Mouse (Mus musculus): ENCODE measurements around the gene Mecom.

The Mecom gene

GRCm38 (mm10) chr3:30361190-30361589 lies 186.6 kb downstream of the Mecom start:
- DNase-seq (ENCODE audit: low read depth in 1 of 2, low spot score in 2 of 2), result no peak

GRCm38 (mm10) chr3:30353878-30354727 lies 193.7 kb downstream of the Mecom start:
- DNase-seq (ENCODE audit: low read depth in 1 of 2, low spot score in 2 of 2), result no peak

- DNase-seq (ENCODE audit: low read depth in 1 of 2, low spot score in 2 of 2), result no peak
These were observed 198.5 kb downstream of the Mecom start for GRCm38 (mm10) chr3:30349279-30349678.

GRCm38 (mm10) chr3:30344151-30344550 lies 203.7 kb downstream of the Mecom start:
- DNase-seq (ENCODE audit: low read depth in 1 of 2, low spot score in 2 of 2), result no peak

GRCm38 (mm10) chr3:30332337-30332736 lies 215.5 kb downstream of the Mecom start:
- no peak for DNase-seq (ENCODE audit: low read depth in 1 of 2, low spot score in 2 of 2)

GRCm38 (mm10) chr3:30330476-30330875 lies 217.3 kb downstream of the Mecom start:
- DNase-seq (ENCODE audit: low read depth in 1 of 2, low spot score in 2 of 2), result no peak

- no peak for DNase-seq (ENCODE audit: low read depth in 1 of 2, low spot score in 2 of 2)
These were observed 217.8 kb downstream of the Mecom start for GRCm38 (mm10) chr3:30330021-30330420.

GRCm38 (mm10) chr3:30314955-30315354 lies 232.9 kb downstream of the Mecom start:
- no peak for DNase-seq (ENCODE audit: low read depth in 1 of 2, low spot score in 2 of 2)

- DNase-seq (ENCODE audit: low read depth in 1 of 2, low spot score in 2 of 2), result no peak
These were observed 239.7 kb downstream of the Mecom start for GRCm38 (mm10) chr3:30308081-30308480.

- no peak for DNase-seq (ENCODE audit: low read depth in 1 of 2, low spot score in 2 of 2)
These were observed 240.2 kb downstream of the Mecom start for GRCm38 (mm10) chr3:30307601-30308000.

- DNase-seq (ENCODE audit: low read depth in 1 of 2, low spot score in 2 of 2), result no peak
These were observed 241.7 kb downstream of the Mecom start for GRCm38 (mm10) chr3:30306080-30306479.

- no peak for DNase-seq (ENCODE audit: low read depth in 1 of 2, low spot score in 2 of 2)
These were observed 248.3 kb downstream of the Mecom start for GRCm38 (mm10) chr3:30299460-30299859.

GRCm38 (mm10) chr3:30294433-30294832 lies 253.4 kb downstream of the Mecom start:
- no peak for DNase-seq (ENCODE audit: low read depth in 1 of 2, low spot score in 2 of 2)

- DNase-seq (ENCODE audit: low read depth in 1 of 2, low spot score in 2 of 2), result no peak
These were observed 261.3 kb downstream of the Mecom start for GRCm38 (mm10) chr3:30286529-30286928.

- DNase-seq (ENCODE audit: low read depth in 1 of 2, low spot score in 2 of 2), result no peak
These were observed 263.7 kb downstream of the Mecom start for GRCm38 (mm10) chr3:30284094-30284493.

GRCm38 (mm10) chr3:30283562-30283961 lies 264.2 kb downstream of the Mecom start:
- no peak for DNase-seq (ENCODE audit: low read depth in 1 of 2, low spot score in 2 of 2)

- no peak for DNase-seq (ENCODE audit: low read depth in 1 of 2, low spot score in 2 of 2)
These were observed 270.2 kb downstream of the Mecom start for GRCm38 (mm10) chr3:30277569-30277968.

GRCm38 (mm10) chr3:30276099-30276498 lies 271.7 kb downstream of the Mecom start:
- no peak for DNase-seq (ENCODE audit: low read depth in 1 of 2, low spot score in 2 of 2)

GRCm38 (mm10) chr3:30269253-30269652 lies 278.6 kb downstream of the Mecom start:
- DNase-seq (ENCODE audit: low read depth in 1 of 2, low spot score in 2 of 2), result no peak

GRCm38 (mm10) chr3:30260945-30261344 lies 286.9 kb downstream of the Mecom start:
- DNase-seq (ENCODE audit: low read depth in 1 of 2, low spot score in 2 of 2), result no peak

GRCm38 (mm10) chr3:30258421-30258820 lies 289.4 kb downstream of the Mecom start:
- DNase-seq (ENCODE audit: low read depth in 1 of 2, low spot score in 2 of 2), result no peak

- DNase-seq (ENCODE audit: low read depth in 1 of 2, low spot score in 2 of 2), result no peak
These were observed 290.0 kb downstream of the Mecom start for GRCm38 (mm10) chr3:30257776-30258175.

- DNase-seq (ENCODE audit: low read depth in 1 of 2, low spot score in 2 of 2), result no peak
These were observed 290.9 kb downstream of the Mecom start for GRCm38 (mm10) chr3:30256896-30257295.

Measured in monocyte, adult 2 months (primary cell).